Mouse (Mus musculus) myocyte (in vitro differentiated cells): ENCODE results near the gene Lama1.

Experiments used
- E2F4 ChIP-seq: IDR thresholded peaks from one replicate; pipeline ENCODE4 v1.6.1; 2011; ENCODE audit warnings: mild to moderate bottlenecking, control low read depth, moderate library complexity; ENCODE audit not compliant: insufficient read depth
- MAX ChIP-seq: IDR thresholded peaks from one replicate; pipeline ENCODE4 v1.6.1; 2011; ENCODE audit warnings: low read depth, mild to moderate bottlenecking, control low read depth
- MYOD1 ChIP-seq, 3 experiments: IDR thresholded peaks; one replicate each; pipeline ENCODE4 v1.6.1; 2011; ENCODE audit warnings: control low read depth in 2 of 3, low read depth in 2 of 3, mild to moderate bottlenecking in 2 of 3, moderate library complexity in 1 of 3; ENCODE audit not compliant: insufficient read length in 2 of 3, control insufficient read depth in 1 of 3
- POLR2A ChIP-seq: IDR thresholded peaks from one replicate; pipeline ENCODE4 v1.6.1; 2011; ENCODE audit warnings: low read depth, mild to moderate bottlenecking, control low read depth, moderate library complexity; ENCODE audit not compliant: insufficient read length
- TCF12 ChIP-seq: IDR thresholded peaks from one replicate; pipeline ENCODE4 v1.6.1; 2011; ENCODE audit warnings: mild to moderate bottlenecking, control low read depth; ENCODE audit not compliant: poor library complexity, insufficient read depth, severe bottlenecking
- USF1 ChIP-seq: IDR thresholded peaks from one replicate; pipeline ENCODE4 v1.6.1; 2011; ENCODE audit warnings: low read depth, mild to moderate bottlenecking, control low read depth, moderate library complexity

GRCm38 (mm10) chr17:67705035-67705769 is 8.1 kb downstream of the Lama1 start:
- TF ChIP-seq POLR2A, result no peak
- no peak for TF ChIP-seq E2F4
- TF ChIP-seq MAX, result no peak
- TF ChIP-seq TCF12, result no peak
- no peak for TF ChIP-seq USF1
- no peak for TF ChIP-seq MYOD1 (IDR thresholded peaks at IDR 0.05; ENCODE audit: control insufficient read depth in 1 of 3, insufficient read length in 2 of 3, low read depth in 2 of 3)
